Mouse (Mus musculus) liver, embryonic 14.5 days (tissue): ENCODE measurements at regions not wholly inside any gene's neighbourhood (a gene's known extent, or its start where the extent isn't known, plus 50 kb on each side); places are given as distances from the start of the nearest gene placed in this dataset.

Experiments
- CTCF ChIP-seq: IDR thresholded peaks from 2 replicates; pipeline ENCODE4 v1.5.1; 2016; ENCODE audit warnings: antibody characterized with exemption, low read depth, control low read depth
- EP300 ChIP-seq: IDR thresholded peaks from 2 replicates; pipeline ENCODE4 v1.6.1; 2016; ENCODE audit warnings: antibody characterized with exemption, low read depth

DNA sequence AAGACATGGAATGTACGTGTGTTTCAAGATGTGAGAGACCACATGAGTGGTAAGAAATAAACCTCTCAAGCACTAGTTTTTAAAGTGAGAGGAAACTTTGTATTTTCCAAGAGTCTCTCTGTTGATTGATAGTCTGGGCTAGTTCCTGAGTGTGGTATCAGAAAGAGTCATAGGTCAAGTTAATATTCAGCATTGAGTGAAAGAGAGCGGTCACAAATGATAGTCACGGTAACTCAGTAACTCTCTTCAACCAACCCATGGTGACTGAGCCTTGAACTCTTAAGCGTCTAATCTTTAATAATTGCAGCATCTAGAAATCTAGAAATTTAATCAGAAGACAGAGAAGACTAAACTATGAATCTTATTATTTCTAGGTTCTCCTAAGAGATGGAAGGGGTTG is 108.3 kb upstream of the Nrip1 start:
- no peak for TF ChIP-seq CTCF
- TF ChIP-seq EP300 = no peak
